Mouse (Mus musculus) ovary, postnatal 14 days (tissue): ENCODE data around the gene Ccdc150.

Experiments
- DNase-seq: peaks from one replicate; pipeline ENCODE4 v3.0.0; 2022; ENCODE audit warnings: low spot score

The Ccdc150 gene

GRCm38 (mm10) chr1:54250158-54250866, at the start of gene Ccdc150:
Gene Ccdc150, plus strand, starts transcription at chr1:54250683.
- peak; percentile 92 for DNase-seq

- DNase-seq: no peak
These were observed 30.2 kb upstream of the Ccdc150 start for GRCm38 (mm10) chr1:54220273-54220672.

- DNase-seq: no peak
These were observed 7.8 kb upstream of the Ccdc150 start for GRCm38 (mm10) chr1:54242722-54243121.

- no peak for DNase-seq
These were observed 25.1 kb downstream of the Ccdc150 start for GRCm38 (mm10) chr1:54275552-54275951.

- DNase-seq: no peak
These were observed 29.1 kb downstream of the Ccdc150 start for GRCm38 (mm10) chr1:54279628-54280027.

GRCm38 (mm10) chr1:54280651-54281050, 30.2 kb downstream of the Ccdc150 start:
- DNase-seq: no peak

- no peak for DNase-seq
These were observed 55.9 kb downstream of the Ccdc150 start for GRCm38 (mm10) chr1:54306404-54306803.

- no peak for DNase-seq
These were observed 76.2 kb downstream of the Ccdc150 start for GRCm38 (mm10) chr1:54326647-54327046.

- no peak for DNase-seq
These were observed 77.5 kb downstream of the Ccdc150 start for GRCm38 (mm10) chr1:54327876-54328545.

GRCm38 (mm10) chr1:54332988-54333387, 82.5 kb downstream of the Ccdc150 start:
- DNase-seq: no peak

GRCm38 (mm10) chr1:54354786-54355185, 104.3 kb downstream of the Ccdc150 start:
- DNase-seq: no peak

- DNase-seq: no peak
These were observed 105.0 kb downstream of the Ccdc150 start for GRCm38 (mm10) chr1:54355485-54355884.

- no peak for DNase-seq
These were observed 106.1 kb downstream of the Ccdc150 start for GRCm38 (mm10) chr1:54356566-54356965.

- DNase-seq: peak; percentile 1
These were observed 127.1 kb downstream of the Ccdc150 start for GRCm38 (mm10) chr1:54377506-54378051.

GRCm38 (mm10) chr1:54380978-54381914, 130.8 kb downstream of the Ccdc150 start:
- DNase-seq: peak; percentile 44

GRCm38 (mm10) chr1:54384221-54384620, 133.7 kb downstream of the Ccdc150 start:
- no peak for DNase-seq

GRCm38 (mm10) chr1:54402736-54403135, 152.3 kb downstream of the Ccdc150 start:
- no peak for DNase-seq
